Mouse (Mus musculus): ENCODE results near the gene Shld1.

Gene Shld1

GRCm38 (mm10) chr2:132794204-132794586 is 107.5 kb downstream of the Shld1 start:
- DNase-seq (ENCODE audit: low spot score in 2 of 2) = no peak
